Mouse (Mus musculus) left cerebral cortex, adult 18-20 months (tissue): ENCODE results near the gene Ccl3. TPM values are rescaled to one million over a fixed set of nuclear protein-coding genes. Genes with fewer than 3 reads are reported as not detected.

Experiments
- DNase-seq, 2 experiments: peaks; one replicate each; pipeline ENCODE4 v3.0.0; 2021 to 2022; ENCODE audit warnings: low spot score in 2 of 2, mixed read lengths in 1 of 2
- total RNA-seq, 2 experiments: library from RNA; stranded (reverse); gene quantifications; 2 replicates each; pipeline ENCODE4 v1.2.3; 2021

Gene Ccl3
- total RNA-seq, 2 experiments from 2014 or later = not detected

DNA sequence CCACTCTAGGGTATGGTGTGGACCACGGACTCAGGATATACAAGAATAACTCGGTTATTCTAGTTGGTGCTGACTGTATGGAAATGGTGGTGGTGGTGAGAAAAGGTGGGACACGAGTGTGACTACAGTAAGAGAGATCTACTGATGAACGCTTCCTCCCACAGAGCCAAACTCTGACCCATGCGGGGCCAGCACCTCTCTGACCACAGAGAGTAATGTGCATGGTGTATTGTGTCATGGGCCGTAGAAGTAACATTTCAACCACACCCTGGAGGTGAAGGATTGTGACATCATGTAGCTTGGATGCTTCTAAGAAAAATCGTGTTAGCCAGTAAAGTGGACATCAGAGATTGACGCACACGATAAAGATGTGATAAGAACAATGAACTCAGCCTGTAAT, 20.3 kb downstream of the Ccl3 start:
- no peak for DNase-seq

DNA sequence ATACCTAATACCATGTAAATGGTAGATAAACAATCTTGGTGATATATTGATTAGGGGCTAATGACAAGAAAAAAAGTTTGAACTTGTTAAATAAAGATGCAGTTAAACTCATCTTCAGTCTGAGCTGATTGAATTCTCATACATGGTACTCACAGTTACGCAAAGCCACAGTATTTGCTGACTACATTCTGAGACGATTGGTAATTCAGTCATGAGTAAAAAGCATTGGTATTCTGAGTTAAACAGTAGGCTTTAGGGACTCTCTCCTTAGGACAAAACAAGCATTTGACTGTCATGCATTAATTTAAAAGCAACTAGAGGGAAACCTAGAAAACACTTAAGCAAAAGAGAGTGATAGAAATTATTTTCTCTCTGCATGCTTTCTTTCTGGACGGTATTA, 25.6 kb downstream of the Ccl3 start:
- DNase-seq = no peak

- no peak for DNase-seq
Measured at GRCm38 (mm10) chr11:83619037-83619436, 30.1 kb downstream of the Ccl3 start.

GRCm38 (mm10) chr11:83618238-83618637, 30.9 kb downstream of the Ccl3 start:
- DNase-seq = no peak

DNA sequence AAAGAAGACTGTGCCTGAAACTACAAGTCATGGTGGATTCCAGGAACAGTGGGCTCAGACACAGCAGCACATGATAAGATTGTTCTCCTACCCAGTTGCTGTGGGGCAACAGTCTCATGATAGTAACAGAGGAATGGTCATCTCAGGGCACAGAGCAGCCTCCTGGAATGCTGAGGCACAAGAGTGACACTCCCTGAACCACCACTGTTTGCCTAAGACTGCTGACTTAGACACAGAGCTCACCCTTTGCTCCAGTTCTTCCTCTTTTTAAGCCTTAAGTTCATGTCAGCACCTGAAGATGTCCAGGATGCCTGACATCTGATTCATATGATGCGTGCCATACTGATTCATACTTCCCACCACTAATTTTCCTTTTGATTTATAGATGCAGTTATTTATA, 32.6 kb downstream of the Ccl3 start:
- DNase-seq = no peak

GRCm38 (mm10) chr11:83610900-83611299, 38.3 kb downstream of the Ccl3 start:
- no peak for DNase-seq

- no peak for DNase-seq
Measured at GRCm38 (mm10) chr11:83606396-83606795, 42.8 kb downstream of the Ccl3 start.

- no peak for DNase-seq
Measured at GRCm38 (mm10) chr11:83605535-83605934, 43.6 kb downstream of the Ccl3 start.

- no peak for DNase-seq
Measured at GRCm38 (mm10) chr11:83604698-83605097, 44.5 kb downstream of the Ccl3 start.

DNA sequence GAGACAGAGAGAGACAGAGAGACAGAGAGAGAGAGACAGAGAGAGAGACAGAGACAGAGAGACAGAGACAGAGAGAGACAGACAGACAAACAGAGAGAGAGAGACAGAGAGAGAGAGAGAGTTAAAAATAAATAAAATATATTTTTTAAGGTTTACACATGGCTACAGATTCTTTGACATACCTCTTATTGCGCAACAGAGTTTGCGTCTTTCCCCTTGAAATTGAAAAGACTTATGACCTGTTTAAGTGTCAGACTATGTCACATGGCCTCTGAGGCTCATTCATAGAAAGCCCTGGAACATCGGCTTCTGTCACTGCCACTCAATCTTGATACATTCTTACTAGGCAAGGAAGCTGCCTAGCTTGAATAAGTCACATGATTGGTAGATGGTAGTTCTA, 45.8 kb downstream of the Ccl3 start:
- DNase-seq = no peak

DNA sequence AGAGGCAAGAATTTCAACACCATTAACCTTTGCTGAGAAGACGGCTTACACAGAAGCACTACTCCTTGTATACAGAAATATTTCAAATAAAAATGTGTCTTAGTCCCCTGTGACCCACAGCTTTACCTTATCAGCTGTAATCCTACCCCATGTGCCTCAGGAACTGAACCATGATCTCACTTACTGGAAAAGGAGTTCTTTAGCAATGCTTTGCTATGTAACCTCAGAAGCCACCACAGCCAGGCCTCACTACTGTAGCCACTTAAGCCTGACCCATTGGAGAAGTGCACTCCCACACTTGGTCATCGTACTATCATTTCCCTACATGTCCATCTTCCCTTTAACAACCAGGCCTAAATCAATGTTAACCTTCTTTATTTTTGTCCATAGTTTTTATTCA, 48.6 kb downstream of the Ccl3 start:
- no peak for DNase-seq

GRCm38 (mm10) chr11:83598991-83599390, 50.2 kb downstream of the Ccl3 start:
- no peak for DNase-seq

DNA sequence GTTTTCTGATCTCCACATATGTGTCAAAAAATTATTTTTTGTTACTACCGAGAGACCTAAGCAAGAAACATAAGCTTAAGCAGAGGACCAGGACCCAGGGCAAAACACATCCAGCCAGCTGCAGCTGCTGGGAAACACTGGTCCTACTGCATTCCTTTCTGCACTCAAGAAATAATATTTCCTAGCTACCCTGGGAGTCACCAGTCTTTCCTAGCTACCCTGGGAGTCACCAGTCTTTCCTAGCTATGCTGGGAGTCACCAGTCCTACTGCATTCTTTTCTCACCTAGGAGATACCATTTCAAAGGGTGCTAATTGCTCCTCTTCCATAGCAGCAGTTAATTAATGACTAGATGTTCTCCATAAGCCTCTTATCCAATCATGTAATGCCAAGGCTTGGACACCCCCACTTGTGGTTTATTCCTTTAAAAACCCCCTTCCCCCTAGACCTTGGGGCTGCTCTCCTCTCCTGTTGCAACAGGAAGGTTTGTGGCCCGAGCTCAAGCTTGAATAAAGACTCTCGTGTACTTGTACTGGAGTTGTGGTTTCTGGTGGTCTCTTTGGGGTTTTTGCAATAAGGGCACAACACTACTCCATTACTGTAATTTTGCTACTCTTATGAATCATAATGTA, 50.8 kb downstream of the Ccl3 start:
- no peak for DNase-seq

Other genes with a start within 250 kb of the Ccl3 start
- 100 to 1,000 TPM; 268 to 269 TPM for gene Rasl10b, start 240.2 kb downstream of the Ccl3 start, total RNA-seq
- gene Gas2l2, start 219.9 kb downstream of the Ccl3 start, total RNA-seq = not detected
- under 1 TPM; 0.47 to 0.53 TPM for gene 1700020L24Rik, start 211.7 kb downstream of the Ccl3 start, total RNA-seq
- 1 to 10 TPM; 2.5 to 3.9 TPM for gene Mmp28, start 186.3 kb downstream of the Ccl3 start, total RNA-seq
- gene Taf15, start 176.3 kb downstream of the Ccl3 start, total RNA-seq = 10 to 100 TPM; 56.2 to 60.3 TPM
- not detected for gene Heatr9, start 127.2 kb downstream of the Ccl3 start, total RNA-seq
- gene Ccl5, start 118.8 kb downstream of the Ccl3 start, total RNA-seq = not detected
- 1 to 10 TPM; 2.7 to 2.8 TPM for gene Ccl9, start 70.7 kb downstream of the Ccl3 start, total RNA-seq
- gene Ccl6, start 56.3 kb downstream of the Ccl3 start, total RNA-seq = under 1 TPM; 0.75 to 0.98 TPM
- gene Rpl9-ps1, start 3.7 kb downstream of the Ccl3 start, total RNA-seq = not detected
- gene Ccl4, start 13.2 kb upstream of the Ccl3 start, total RNA-seq = not detected
- gene Wfdc17, start 54.6 kb upstream of the Ccl3 start, total RNA-seq = not detected
- 1 to 10 TPM; 1.1 to 1.2 TPM for gene Wfdc18, start 59.7 kb upstream of the Ccl3 start, total RNA-seq
- gene Wfdc21, start 97.6 kb upstream of the Ccl3 start, total RNA-seq = not detected
- gene Heatr6, start 104.3 kb upstream of the Ccl3 start, total RNA-seq = 10 to 100 TPM; 12.0 to 13.2 TPM
- gene Hnf1b, start 200.7 kb upstream of the Ccl3 start, total RNA-seq = under 1 TPM; 0.21 to 0.68 TPM